Mouse (Mus musculus) midbrain, embryonic 11.5 days (tissue): ENCODE data around the gene AI597479. TPM values are rescaled to one million over a fixed set of nuclear protein-coding genes. Genes with fewer than 3 reads are reported as not detected.

Experiments used
- ATAC-seq: fragments of 200-750 bp; cut with Nextera tagmentation; 2 replicates; pipeline ENCODE4 v1.8.0; 2017; ENCODE audit warnings: moderate TSS enrichment, moderate library complexity; ENCODE audit not compliant: low FRiP score
- DNase-seq: peaks from one replicate; pipeline ENCODE4 v3.0.0; 2015; ENCODE audit warnings: low spot score; ENCODE audit errors: missing footprints
- H3K27ac ChIP-seq: fragments of 300-500 bp; sonication (generic); 2 replicates; pipeline ENCODE4 v1.5.1; 2014; ENCODE audit warnings: low read depth, low read length
- H3K27me3 ChIP-seq: fragments of 300-500 bp; sonication (generic); 2 replicates; pipeline ENCODE4 v1.6.1; 2014; ENCODE audit warnings: mild to moderate bottlenecking, low read length, moderate library complexity, mixed read lengths; ENCODE audit not compliant: control insufficient read depth, insufficient read depth
- H3K36me3 ChIP-seq: fragments of 300-500 bp; sonication (generic); 2 replicates; pipeline ENCODE4 v1.6.1; 2014; ENCODE audit warnings: mild to moderate bottlenecking, low read length, moderate library complexity, mixed read lengths; ENCODE audit not compliant: control insufficient read depth, insufficient read depth
- H3K4me1 ChIP-seq: fragments of 300-500 bp; sonication (generic); 2 replicates; pipeline ENCODE4 v1.6.1; 2014; ENCODE audit warnings: low read length; ENCODE audit not compliant: control insufficient read depth, insufficient read depth
- H3K4me2 ChIP-seq: fragments of 300-500 bp; sonication (generic); 2 replicates; pipeline ENCODE4 v1.6.1; 2014; ENCODE audit warnings: mild to moderate bottlenecking, moderate library complexity
- H3K4me3 ChIP-seq: fragments of 300-500 bp; sonication (generic); 2 replicates; pipeline ENCODE4 v1.5.1; 2014; ENCODE audit warnings: low read depth, low read length
- H3K9ac ChIP-seq: fragments of 300-500 bp; sonication (generic); 2 replicates; pipeline ENCODE4 v1.6.1; 2014; ENCODE audit warnings: low read length
- H3K9me3 ChIP-seq: fragments of 300-500 bp; sonication (generic); 2 replicates; pipeline ENCODE4 v1.6.1; 2016; ENCODE audit warnings: low read length; ENCODE audit not compliant: control insufficient read depth
- WGBS: fragments of 180-500 bp; shearing (Covaris S2); extraction: QIAGEN DNeasy Blood & Tissue Kit; methylation state at CpG from one replicate; pipeline ENCODE4 v1.1.7; 2014; 5-methylcytosine and 5-hydroxymethylcytosine counted together
- polyA plus RNA-seq: library from polyadenylated mRNA; unstranded; fragments of >200 nt; fragmentation: Nextera tagmentation; extraction: Ambion mirVana; gene quantifications from 2 replicates; pipeline ENCODE4 v1.2.1, GENCODE M21; 2014

Gene AI597479
- polyA plus RNA-seq, 1 experiment from 2014 or later: 41.7 TPM

DNA sequence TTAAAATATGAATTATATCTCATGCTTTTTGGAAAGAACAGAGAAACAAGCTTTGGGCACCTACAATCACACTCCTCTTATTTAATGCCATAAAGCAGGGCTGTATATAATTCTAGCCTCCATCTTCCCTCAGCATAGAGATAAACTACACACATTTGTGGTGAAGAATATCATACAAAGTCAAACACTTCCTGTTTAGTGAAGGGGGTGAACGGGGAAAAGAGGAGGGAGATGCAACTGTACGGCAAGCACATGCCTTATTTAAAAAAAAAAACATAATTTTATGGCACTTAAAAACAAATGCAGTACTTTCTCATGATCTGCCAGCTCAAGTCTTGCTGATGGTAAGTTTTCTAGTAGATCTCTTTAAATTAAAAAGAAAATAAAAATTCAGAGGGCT is 20.4 kb upstream of the AI597479 start:
- DNase-seq (no peak), ATAC-seq (no peak)
- Histone ChIP-seq H3K9ac (no peak overlapping the region), H3K27me3 (no peaks in the 10 kb centered on the region), H3K9me3 (no peaks in the 10 kb centered on the region), H3K36me3 (peaks cover 3% of the 10 kb centered on the region; the same call in 1 of the 2 replicates), H3K4me3 (no peak overlapping the region), H3K4me1 (no peaks in the 10 kb centered on the region), H3K27ac (no peak overlapping the region), H3K4me2 (no peak overlapping the region)
- 92% methylated on average over 2 of the region's 2 CpGs for WGBS

GRCm38 (mm10) chr1:43082946-43083345 is 15.6 kb upstream of the AI597479 start:
- Histone ChIP-seq H3K4me2 (no peak overlapping the region), H3K36me3 (no peaks in the 10 kb centered on the region), H3K27me3 (no peaks in the 10 kb centered on the region), H3K4me1 (no peaks in the 10 kb centered on the region), H3K27ac (no peak overlapping the region), H3K4me3 (no peak overlapping the region), H3K9ac (no peak overlapping the region), H3K9me3 (no peaks in the 10 kb centered on the region)
- no peak for ATAC-seq
- no peak for DNase-seq
- WGBS: 88% methylated on average over 5 of the region's 5 CpGs

GRCm38 (mm10) chr1:43090418-43090817 is 8.1 kb upstream of the AI597479 start:
- Histone ChIP-seq H3K27me3 (peaks cover 5% of the 10 kb centered on the region; the same call in 1 of the 2 replicates), H3K4me2 (no peak overlapping the region), H3K9ac (no peak overlapping the region), H3K27ac (no peak overlapping the region), H3K9me3 (no peaks in the 10 kb centered on the region), H3K4me3 (no peak overlapping the region), H3K4me1 (peaks cover 10% of the 10 kb centered on the region), H3K36me3 (no peaks in the 10 kb centered on the region)
- 88% methylated on average over 1 of the region's 1 CpGs for WGBS
- DNase-seq (peak; percentile 75), ATAC-seq (no peak)

GRCm38 (mm10) chr1:43091306-43092055 is 7.0 kb upstream of the AI597479 start:
- H3K27ac ChIP-seq: no peak overlapping the region
- ATAC-seq: no peak

DNA sequence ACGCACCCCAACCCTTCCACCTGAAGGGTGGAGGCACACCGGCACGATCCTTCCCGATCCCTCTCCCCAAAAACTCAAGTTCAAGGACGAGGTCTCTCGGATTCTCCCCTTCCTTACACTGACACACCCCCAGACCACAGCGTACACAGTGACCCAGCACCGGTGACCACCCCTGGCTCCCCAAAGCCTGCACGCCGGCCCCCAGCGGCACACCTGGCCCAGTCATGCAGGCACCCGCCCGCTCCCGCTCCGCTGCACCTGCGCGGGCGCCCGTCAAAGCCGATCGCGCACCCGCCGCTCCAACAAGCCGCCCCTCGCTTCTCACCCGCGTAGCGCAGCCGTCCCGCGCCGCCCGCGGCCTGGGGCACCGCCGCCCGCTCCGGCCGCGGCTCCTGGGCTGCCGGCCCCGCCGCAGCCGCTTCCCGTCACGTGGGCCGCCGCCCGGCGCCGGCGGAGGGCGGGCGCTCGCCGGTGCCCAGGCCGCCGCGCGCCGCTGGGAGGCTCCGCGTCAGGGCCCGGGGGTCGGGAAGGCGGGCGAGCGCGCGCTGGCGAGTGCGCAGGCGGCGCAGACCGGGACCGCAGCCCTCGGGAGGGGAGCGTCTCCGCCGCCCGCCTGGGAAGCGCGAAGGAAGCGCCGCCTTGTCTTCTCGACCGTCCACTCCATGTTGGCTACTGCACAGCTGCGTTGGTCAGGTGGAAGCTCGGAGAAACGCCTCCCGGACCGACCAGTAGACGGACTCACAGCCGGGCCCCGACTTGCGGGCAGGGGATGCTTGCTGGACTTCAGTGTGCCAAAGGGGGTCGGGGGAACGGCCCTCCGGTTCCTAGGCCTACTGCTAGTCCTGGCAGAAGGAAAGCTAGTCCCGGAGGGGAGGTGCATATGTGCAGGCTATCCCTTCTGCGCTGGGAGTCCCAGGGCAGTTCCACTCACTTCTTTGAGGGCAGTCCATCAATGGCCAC is 6.2 kb upstream of the AI597479 start:
- peak overlapping the region; percentile 74 for H3K4me3 ChIP-seq
- H3K9me3 ChIP-seq: no peaks in the 10 kb centered on the region
- H3K4me1 ChIP-seq: peaks cover 12% of the 10 kb centered on the region
- peaks cover 12% of the 10 kb centered on the region; the same call in 1 of the 2 replicates for H3K27me3 ChIP-seq
- peak; percentile 91 for ATAC-seq
- no peaks in the 10 kb centered on the region for H3K36me3 ChIP-seq
- H3K9ac ChIP-seq: peak overlapping the region; percentile 89
- peak overlapping the region; percentile 89 for H3K4me2 ChIP-seq
- H3K27ac ChIP-seq: peak overlapping the region; percentile 72
- WGBS: under 1% methylated on average over 101 of the region's 102 CpGs
- DNase-seq: peak; percentile 98

More at GRCm38 (mm10) chr1:43091306-43092055, 7.0 kb upstream of the AI597479 start:
- Histone ChIP-seq H3K36me3 (no peaks in the 10 kb centered on the region), H3K4me1 (peaks cover 10% of the 10 kb centered on the region), H3K4me3 (peak overlapping the region; percentile 74), H3K4me2 (peak overlapping the region; percentile 89), H3K9me3 (no peaks in the 10 kb centered on the region), H3K27me3 (peaks cover 9% of the 10 kb centered on the region; the same call in 1 of the 2 replicates), H3K9ac (peak overlapping the region; percentile 89)
- WGBS: 48% methylated on average over 13 of the region's 13 CpGs
- peak; percentile 85 for DNase-seq

DNA sequence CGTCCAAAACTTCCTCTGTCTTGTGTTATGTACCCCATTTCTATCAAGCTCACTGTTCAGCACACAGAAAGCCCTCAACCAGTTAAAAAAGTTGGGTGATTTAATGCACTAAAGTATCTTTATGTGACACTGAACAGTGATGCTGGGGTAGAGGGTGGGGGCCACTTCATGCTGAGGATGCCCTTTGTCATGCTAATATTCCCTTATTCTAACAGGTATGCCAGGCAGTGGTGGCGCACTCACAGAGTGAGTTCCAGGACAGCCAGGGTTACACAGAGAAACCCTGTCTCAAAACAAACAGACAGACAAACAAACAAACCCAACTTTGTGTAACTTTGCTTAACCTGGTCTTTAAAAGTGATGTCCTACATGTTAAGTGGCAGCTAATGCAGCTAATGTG is 4.3 kb upstream of the AI597479 start:
- 89% methylated on average over 2 of the region's 2 CpGs for WGBS
- H3K4me1 ChIP-seq: peaks cover 15% of the 10 kb centered on the region
- no peak overlapping the region for H3K4me2 ChIP-seq
- no peak overlapping the region for H3K27ac ChIP-seq
- no peaks in the 10 kb centered on the region for H3K9me3 ChIP-seq
- no peak overlapping the region for H3K4me3 ChIP-seq
- H3K9ac ChIP-seq: no peak overlapping the region
- H3K27me3 ChIP-seq: peaks cover 12% of the 10 kb centered on the region; the same call in 1 of the 2 replicates
- DNase-seq (peak; percentile 44), ATAC-seq (no peak)
- no peaks in the 10 kb centered on the region for H3K36me3 ChIP-seq

- Histone ChIP-seq H3K27ac (no peak overlapping the region), H3K4me3 (no peak overlapping the region), H3K9me3 (no peaks in the 10 kb centered on the region), H3K36me3 (peaks cover 4% of the 10 kb centered on the region; the same call in 1 of the 2 replicates), H3K9ac (no peak overlapping the region), H3K4me1 (no peaks in the 10 kb centered on the region), H3K27me3 (no peaks in the 10 kb centered on the region), H3K4me2 (no peak overlapping the region)
- ATAC-seq (no peak), DNase-seq (no peak)
- WGBS: 86% methylated on average over 2 of the region's 2 CpGs
Observed at GRCm38 (mm10) chr1:43108729-43109128, 10.2 kb downstream of the AI597479 start.

- no peak for ATAC-seq
- no peaks in the 10 kb centered on the region for H3K27me3 ChIP-seq
- DNase-seq: peak; percentile 92
- H3K9me3 ChIP-seq: no peaks in the 10 kb centered on the region
- no peak overlapping the region for H3K9ac ChIP-seq
- no peaks in the 10 kb centered on the region for H3K4me1 ChIP-seq
- H3K27ac ChIP-seq: no peak overlapping the region
- H3K4me3 ChIP-seq: no peak overlapping the region
- WGBS: 57% methylated on average over 4 of the region's 4 CpGs
- peaks cover 4% of the 10 kb centered on the region; the same call in 1 of the 2 replicates for H3K36me3 ChIP-seq
- H3K4me2 ChIP-seq: no peak overlapping the region
Observed at GRCm38 (mm10) chr1:43110556-43110955, 12.0 kb downstream of the AI597479 start.
